In the genomic region with DNA sequence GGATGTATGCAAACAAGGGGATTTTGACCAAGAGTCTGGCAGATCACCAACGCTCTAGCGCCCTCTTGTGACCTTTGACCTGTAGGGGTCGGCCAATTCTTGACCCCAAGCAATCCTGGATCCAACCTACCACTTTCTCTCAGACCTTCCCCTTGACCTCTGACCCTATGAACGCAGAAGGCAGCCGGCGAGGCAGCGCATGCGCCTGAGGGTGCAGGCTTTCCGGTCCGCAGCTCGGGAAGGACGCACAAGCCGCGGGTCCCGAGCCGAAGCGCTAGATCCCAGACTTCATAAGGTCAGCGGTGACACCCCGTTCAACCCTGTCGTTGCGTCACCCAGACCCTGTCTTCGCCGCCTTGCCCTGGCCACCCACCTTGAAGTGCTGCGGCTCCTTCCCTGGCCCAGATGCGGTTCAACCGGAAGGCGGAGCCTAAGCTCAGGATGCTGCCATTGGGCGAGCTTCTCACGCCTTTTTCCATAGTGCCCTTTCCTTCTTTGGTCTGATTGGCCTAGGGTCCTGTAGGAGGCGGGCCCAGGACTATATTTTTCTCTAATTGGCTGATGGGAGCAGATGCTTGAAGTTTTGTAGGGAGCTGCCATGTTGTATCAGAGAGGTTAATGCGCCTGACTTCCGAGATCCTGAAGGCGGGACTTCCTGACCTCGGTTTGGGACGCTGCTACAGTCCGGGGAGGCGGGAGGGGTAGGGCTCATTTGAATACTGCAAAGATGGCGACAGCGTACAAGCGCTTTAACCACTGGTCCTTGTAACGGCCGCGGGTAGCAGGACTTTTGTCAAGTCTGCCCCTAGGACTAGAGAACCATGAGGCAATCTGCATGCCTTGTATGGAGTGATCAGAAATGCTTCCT, we compare ENCODE assay signal across 8 mouse cellular contexts. TPM values are rescaled to one million over a fixed set of nuclear protein-coding genes. Genes with fewer than 3 reads are reported as not detected.
DNase-seq lines count a peak whose midpoint lies in the region; ATAC-seq and TF ChIP-seq lines count a peak whose summit lies in the region.

A gene (minus strand): TSS at position 438 of the 868 bp plus-strand sequence.

- ATAC-seq in heart, embryonic 15.5 days (replicated peaks; ENCODE audit: insufficient number of reproducible peaks, insufficient read depth, low FRiP score, low read depth), result peak; percentile 96
- ATAC-seq in liver, embryonic 14.5 days (ENCODE audit: insufficient read depth), result peak; percentile 96
- ATAC-seq in neural tube, embryonic 11.5 days (ENCODE audit: insufficient read depth, low FRiP score, low TSS enrichment), result peak; percentile 98
- peak; percentile 97 for ATAC-seq in stomach, postnatal 0 days (ENCODE audit: low FRiP score, low TSS enrichment)

- no peak for TF ChIP-seq EP300 in liver, embryonic 14.5 days (IDR thresholded peaks at IDR 0.05; ENCODE audit: low read depth)
- TF ChIP-seq EP300 in stomach, postnatal 0 days (optimal IDR thresholded peaks at IDR 0.05), result no peak

- peak within 1 kb of the TSS; percentile 62 for H3K4me3 ChIP-seq in forebrain, embryonic 10.5 days
- H3K4me3 ChIP-seq in heart, embryonic 15.5 days, result peak within 1 kb of the TSS; percentile 76
- peak within 1 kb of the TSS; percentile 80 to 95 for H3K4me3 ChIP-seq in liver, embryonic 14.5 days (ENCODE audit: insufficient read depth in 1 of 2, low read depth in 2 of 2, low read length in 2 of 2)
- peak within 1 kb of the TSS; percentile 64 for H3K4me3 ChIP-seq in neural tube, embryonic 11.5 days (ENCODE audit: low read depth, low read length)
- peak within 1 kb of the TSS; percentile 70 for H3K4me3 ChIP-seq in stomach, postnatal 0 days (ENCODE audit: low read depth, low read length)

- TF ChIP-seq CTCF in liver, embryonic 14.5 days (IDR thresholded peaks at IDR 0.05; ENCODE audit: low read depth), result peak; percentile 42; the same call in 1 of the 2 replicates
- peak; percentile 40; the same call in 1 of the 2 replicates for TF ChIP-seq CTCF in stomach, postnatal 0 days (IDR thresholded peaks at IDR 0.05; ENCODE audit: low read depth)

- H3K27me3 ChIP-seq in forebrain, embryonic 10.5 days (ENCODE audit: poor library complexity, severe bottlenecking), result no peaks in the 10 kb centered on the region
- no peaks in the 10 kb centered on the region for H3K27me3 ChIP-seq in heart, embryonic 15.5 days
- H3K27me3 ChIP-seq in liver, embryonic 14.5 days (ENCODE audit: control insufficient read depth, insufficient read depth, low read length), result no peaks in the 10 kb centered on the region
- H3K27me3 ChIP-seq in neural tube, embryonic 11.5 days (ENCODE audit: control insufficient read depth, insufficient read depth, low read length), result no peaks in the 10 kb centered on the region
- H3K27me3 ChIP-seq in stomach, postnatal 0 days (ENCODE audit: control insufficient read depth, insufficient read depth, low read length), result no peaks in the 10 kb centered on the region

- peak; percentile 87 to 92 for DNase-seq in CD8-positive naive resting alpha-beta T cell, adult 2 months (ENCODE audit: low read depth in 2 of 2, low spot score in 2 of 2)
- peak; percentile 94 for DNase-seq in c-Kit-positive CD71-negative TER-119-negative erythroid progenitor cells, embryonic 14.5 days (ENCODE audit: low read depth)
- peak; percentile 93 for DNase-seq in forebrain, embryonic 10.5 days (ENCODE audit: extremely low spot score, low spot score)
- DNase-seq in kidney, postnatal 25 days, result peak; percentile 94 to 97
- peak; percentile 98 to 99 (median 99) for DNase-seq in liver, embryonic 14.5 days (ENCODE audit: low read depth in 3 of 3, low spot score in 3 of 3)
- peak; percentile 93 for DNase-seq in neural tube, embryonic 11.5 days (ENCODE audit: low spot score)
- peak; percentile 93 for DNase-seq in stomach, postnatal 0 days (ENCODE audit: low spot score)

- WGBS in forebrain, embryonic 10.5 days, result under 1% methylated on average over 43 of the region's 43 CpGs
- under 1% methylated on average over 43 of the region's 43 CpGs for WGBS in heart, embryonic 15.5 days
- WGBS in liver, embryonic 14.5 days (ENCODE audit: insufficient replicate concordance), result under 1% methylated on average over 43 of the region's 43 CpGs
- under 1% methylated on average over 43 of the region's 43 CpGs for WGBS in neural tube, embryonic 11.5 days
- WGBS in stomach, postnatal 0 days, result under 1% methylated on average over 41 of the region's 43 CpGs

- no peaks in the 10 kb centered on the region for H3K9me3 ChIP-seq in forebrain, embryonic 10.5 days
- H3K9me3 ChIP-seq in heart, embryonic 15.5 days (replicated peaks), result no peaks in the 10 kb centered on the region
- H3K9me3 ChIP-seq in liver, embryonic 14.5 days (ENCODE audit: control insufficient read depth, low read length), result no peaks in the 10 kb centered on the region
- H3K9me3 ChIP-seq in neural tube, embryonic 11.5 days (ENCODE audit: control insufficient read depth, low read length), result no peaks in the 10 kb centered on the region
- H3K9me3 ChIP-seq in stomach, postnatal 0 days (ENCODE audit: control insufficient read depth, low read length), result no peaks in the 10 kb centered on the region

- peak within 1 kb of the TSS; percentile 89 for H3K27ac ChIP-seq in forebrain, embryonic 10.5 days
- peak within 1 kb of the TSS; percentile 86 for H3K27ac ChIP-seq in heart, embryonic 15.5 days
- H3K27ac ChIP-seq in liver, embryonic 14.5 days, result peak within 1 kb of the TSS; percentile 57
- H3K27ac ChIP-seq in neural tube, embryonic 11.5 days (ENCODE audit: low read depth, low read length), result peak within 1 kb of the TSS; percentile 76
- peak within 1 kb of the TSS; percentile 85 for H3K27ac ChIP-seq in stomach, postnatal 0 days (replicated peaks)

- H3K36me3 ChIP-seq in forebrain, embryonic 10.5 days (replicated peaks), result peaks cover 36% of the 10 kb centered on the region
- H3K36me3 ChIP-seq in heart, embryonic 15.5 days, result peaks cover 29% of the 10 kb centered on the region
- peaks cover 5% of the 10 kb centered on the region for H3K36me3 ChIP-seq in liver, embryonic 14.5 days (replicated peaks; ENCODE audit: control insufficient read depth, insufficient read depth, low read depth)
- peaks cover 9% of the 10 kb centered on the region for H3K36me3 ChIP-seq in neural tube, embryonic 11.5 days (ENCODE audit: control insufficient read depth, insufficient read depth, low read length)
- H3K36me3 ChIP-seq in stomach, postnatal 0 days (ENCODE audit: control insufficient read depth, insufficient read depth, low read length), result peaks cover 14% of the 10 kb centered on the region

- H3K9ac ChIP-seq in heart, embryonic 15.5 days, result peak within 1 kb of the TSS; percentile 69
- H3K9ac ChIP-seq in liver, embryonic 14.5 days (replicated peaks), result peak within 1 kb of the TSS; percentile 72
- H3K9ac ChIP-seq in neural tube, embryonic 11.5 days (ENCODE audit: low read length), result peak within 1 kb of the TSS; percentile 69
- peak within 1 kb of the TSS; percentile 64 for H3K9ac ChIP-seq in stomach, postnatal 0 days (ENCODE audit: low read length)

- peak within 1 kb of the TSS; percentile 75 for H3K4me2 ChIP-seq in heart, embryonic 15.5 days
- H3K4me2 ChIP-seq in liver, embryonic 14.5 days (ENCODE audit: low read depth), result peak within 1 kb of the TSS; percentile 75
- H3K4me2 ChIP-seq in neural tube, embryonic 11.5 days (ENCODE audit: low read depth), result peak within 1 kb of the TSS; percentile 80
- peak within 1 kb of the TSS; percentile 72 for H3K4me2 ChIP-seq in stomach, postnatal 0 days (replicated peaks; ENCODE audit: low read depth)

- peaks cover 24% of the 10 kb centered on the region for H3K4me1 ChIP-seq in forebrain, embryonic 10.5 days
- H3K4me1 ChIP-seq in heart, embryonic 15.5 days (replicated peaks), result peaks cover 23% of the 10 kb centered on the region
- peaks cover 14 to 23% of the 10 kb centered on the region in 2 experiments; a peak in 3 of 4 replicates for H3K4me1 ChIP-seq in liver, embryonic 14.5 days (replicated peaks; ENCODE audit: control insufficient read depth in 2 of 2, insufficient read depth in 2 of 2, low read length in 1 of 2)
- peaks cover 11% of the 10 kb centered on the region for H3K4me1 ChIP-seq in neural tube, embryonic 11.5 days (ENCODE audit: control insufficient read depth, insufficient read depth, low read length)
- peaks cover 5% of the 10 kb centered on the region for H3K4me1 ChIP-seq in stomach, postnatal 0 days (replicated peaks; ENCODE audit: control insufficient read depth, insufficient read depth)

RNA-seq across cellular contexts. Expression of the gene that starts here (rescaled TPM):
- 226 and 228 TPM in 2 replicates for polyA plus RNA-seq in forebrain, embryonic 10.5 days (2016; fragmentation: Nextera tagmentation; extraction: Ambion mirVana)
- 371 and 387 TPM in 2 replicates for polyA plus RNA-seq in heart, embryonic 15.5 days (2015; fragmentation: Nextera tagmentation; extraction: Ambion mirVana)
- 118 and 126 TPM in 2 replicates for polyA plus RNA-seq in liver, embryonic 14.5 days (2012; rRNA removed)
- 209 and 219 TPM in 2 replicates for polyA plus RNA-seq in liver, embryonic 14.5 days (2014; fragmentation: Nextera tagmentation; extraction: Ambion mirVana)
- 258 and 266 TPM in 2 replicates for polyA plus RNA-seq in neural tube, embryonic 11.5 days (2014; fragmentation: Nextera tagmentation; extraction: Ambion mirVana)
- 277 and 284 TPM in 2 replicates for polyA plus RNA-seq in stomach, postnatal 0 days (2015; fragmentation: Nextera tagmentation; extraction: Ambion mirVana)

Comparison
In these comparisons a context has a peak if more than half of its experiments do, and no peak if none do; other contexts are left out.
1. Peak in every context shown above with its lines: DNase-seq, ATAC-seq, H3K4me3 ChIP-seq and H3K27ac ChIP-seq.